Mouse (Mus musculus): ENCODE results near the gene Dazl. TPM values are rescaled to one million over a fixed set of nuclear protein-coding genes. Genes with fewer than 3 reads are reported as not detected.

Gene Dazl
- total and polyA plus RNA-seq, 2 experiments from 2014 or later = 0.31 to 0.48 TPM

DNA sequence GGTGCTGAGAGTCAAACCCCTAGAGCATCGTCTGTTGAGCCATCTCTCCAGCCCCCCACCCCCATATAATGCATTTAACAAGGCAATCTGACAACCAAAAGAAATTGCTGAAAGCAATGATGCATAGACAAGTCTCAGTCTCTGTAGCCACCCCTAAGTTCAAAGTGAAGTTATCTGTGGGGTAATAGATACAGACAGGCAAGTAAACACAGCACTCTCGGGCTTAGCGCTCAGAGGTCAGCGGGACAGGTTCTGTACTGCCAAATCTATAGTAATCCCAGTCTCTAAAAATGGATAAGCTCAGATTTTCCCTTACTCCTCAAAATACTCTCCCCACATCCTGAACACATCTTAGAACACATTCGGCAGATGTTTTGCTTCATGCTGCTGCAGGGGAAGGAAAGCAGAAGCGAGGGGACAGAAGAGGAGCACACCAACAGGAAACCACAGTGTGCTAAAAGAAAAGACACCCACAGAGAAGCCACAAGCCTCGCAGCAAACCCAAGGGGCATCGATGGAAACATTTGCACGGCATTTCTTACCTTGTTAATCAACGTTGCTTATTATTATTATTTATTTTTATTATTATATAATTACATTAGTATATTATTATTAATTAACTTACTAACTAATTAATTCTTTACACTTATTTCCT, 16.8 kb upstream of the Dazl start:
- Histone ChIP-seq H3K27ac (ENCODE audit: low read depth) (0 out of 2 replicates have a peak overlapping the region, but pooled peaks have one; percentile 11), H3K27me3 (ENCODE audit: control insufficient read depth, insufficient read depth, low read length) (no peaks in the 10 kb centered on the region), H3K36me3 (replicated peaks; ENCODE audit: control insufficient read depth, insufficient read depth, low read length) (no peaks in the 10 kb centered on the region), H3K4me1 (ENCODE audit: control insufficient read depth, insufficient read depth) (no peaks in the 10 kb centered on the region), H3K4me2 (ENCODE audit: low read depth, low read length) (no peak overlapping the region), H3K9ac (replicated peaks; ENCODE audit: low read depth, low read length) (no peak overlapping the region), H3K4me3 (ENCODE audit: low read depth, low read length) (no peak overlapping the region), H3K9me3 (replicated peaks; ENCODE audit: control insufficient read depth, low read length) (no peaks in the 10 kb centered on the region)
- no peak for TF ChIP-seq EP300 (IDR thresholded peaks at IDR 0.05; ENCODE audit: low read depth)
- TF ChIP-seq CTCF (IDR thresholded peaks at IDR 0.05; ENCODE audit: low read depth) = no peak
- DNase-seq (ENCODE audit: low spot score) = no peak
- WGBS = 59% methylated on average over 10 of the region's 10 CpGs
- ATAC-seq (ENCODE audit: insufficient read depth, low read depth) = no peak

DNA sequence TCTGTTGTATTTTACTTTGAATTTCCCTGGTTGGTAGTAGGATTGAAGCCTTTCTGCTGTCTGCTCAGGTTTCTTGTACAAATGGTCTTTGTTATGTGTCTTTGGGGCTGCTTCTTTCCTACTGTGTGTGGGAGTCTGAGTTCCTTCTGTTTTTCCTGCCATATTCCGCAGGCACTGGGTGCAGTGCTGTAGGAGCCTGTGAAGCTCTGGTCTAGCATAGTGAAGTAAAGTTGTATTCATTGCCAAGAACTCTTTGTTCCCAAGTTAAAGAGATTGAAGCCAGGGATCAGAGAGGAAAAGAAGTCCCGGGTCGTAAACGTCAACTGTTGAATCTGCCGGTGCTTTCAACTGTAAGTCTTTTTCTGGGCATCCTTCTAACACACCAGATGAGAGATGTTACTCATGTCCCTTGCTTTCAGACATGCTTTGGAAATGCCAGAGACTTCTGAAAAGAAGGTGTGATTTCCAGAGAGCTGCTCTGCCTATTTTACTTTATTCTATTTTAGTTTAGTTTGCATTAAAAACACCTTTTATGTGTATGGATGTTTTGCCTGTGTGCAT, 16.2 kb upstream of the Dazl start:
- Histone ChIP-seq H3K9me3 (replicated peaks; ENCODE audit: control insufficient read depth, low read length) (no peaks in the 10 kb centered on the region), H3K9ac (replicated peaks; ENCODE audit: low read depth, low read length) (no peak overlapping the region), H3K36me3 (replicated peaks; ENCODE audit: control insufficient read depth, insufficient read depth, low read length) (no peaks in the 10 kb centered on the region), H3K27me3 (ENCODE audit: control insufficient read depth, insufficient read depth, low read length) (no peaks in the 10 kb centered on the region), H3K27ac (ENCODE audit: low read depth) (no peak overlapping the region), H3K4me2 (ENCODE audit: low read depth, low read length) (no peak overlapping the region), H3K4me1 (ENCODE audit: control insufficient read depth, insufficient read depth) (no peaks in the 10 kb centered on the region), H3K4me3 (ENCODE audit: low read depth, low read length) (no peak overlapping the region)
- no peak for ATAC-seq (ENCODE audit: insufficient read depth, low read depth)
- no peak for DNase-seq (ENCODE audit: low spot score)
- TF ChIP-seq CTCF (IDR thresholded peaks at IDR 0.05; ENCODE audit: low read depth) (no peak), EP300 (IDR thresholded peaks at IDR 0.05; ENCODE audit: low read depth) (no peak)
- WGBS = 70% methylated on average over 5 of the region's 5 CpGs

DNA sequence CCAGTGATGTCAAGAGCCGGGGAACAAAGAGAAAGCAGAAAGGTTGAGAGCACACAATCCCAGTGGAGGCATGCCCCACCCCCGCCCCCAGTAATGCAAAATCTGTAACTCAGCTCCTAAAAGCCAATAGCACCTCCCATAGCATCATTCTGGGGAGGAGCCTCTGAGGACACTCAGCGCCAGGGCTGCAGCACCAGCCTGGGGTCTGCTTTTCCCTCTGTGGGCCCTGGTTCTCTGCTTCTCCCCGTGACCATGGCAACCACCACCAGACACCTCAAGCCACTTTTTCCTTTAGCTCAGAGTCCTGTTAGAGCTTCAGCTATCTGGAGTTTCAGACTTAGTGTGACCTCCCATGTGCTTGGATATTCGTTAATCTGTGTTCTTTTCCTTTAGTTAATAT, 15.4 kb upstream of the Dazl start:
- Histone ChIP-seq H3K36me3 (replicated peaks; ENCODE audit: control insufficient read depth, insufficient read depth, low read length) (no peaks in the 10 kb centered on the region), H3K27ac (ENCODE audit: low read depth) (no peak overlapping the region), H3K27me3 (ENCODE audit: control insufficient read depth, insufficient read depth, low read length) (no peaks in the 10 kb centered on the region), H3K4me3 (ENCODE audit: low read depth, low read length) (no peak overlapping the region), H3K9ac (replicated peaks; ENCODE audit: low read depth, low read length) (no peak overlapping the region), H3K4me2 (ENCODE audit: low read depth, low read length) (no peak overlapping the region), H3K4me1 (ENCODE audit: control insufficient read depth, insufficient read depth) (no peaks in the 10 kb centered on the region), H3K9me3 (replicated peaks; ENCODE audit: control insufficient read depth, low read length) (no peaks in the 10 kb centered on the region)
- ATAC-seq (ENCODE audit: insufficient read depth, low read depth) (no peak), DNase-seq (ENCODE audit: low spot score) (no peak)
- 60% methylated on average over 5 of the region's 5 CpGs for WGBS
- TF ChIP-seq CTCF (IDR thresholded peaks at IDR 0.05; ENCODE audit: low read depth) (no peak), EP300 (IDR thresholded peaks at IDR 0.05; ENCODE audit: low read depth) (no peak)

DNA sequence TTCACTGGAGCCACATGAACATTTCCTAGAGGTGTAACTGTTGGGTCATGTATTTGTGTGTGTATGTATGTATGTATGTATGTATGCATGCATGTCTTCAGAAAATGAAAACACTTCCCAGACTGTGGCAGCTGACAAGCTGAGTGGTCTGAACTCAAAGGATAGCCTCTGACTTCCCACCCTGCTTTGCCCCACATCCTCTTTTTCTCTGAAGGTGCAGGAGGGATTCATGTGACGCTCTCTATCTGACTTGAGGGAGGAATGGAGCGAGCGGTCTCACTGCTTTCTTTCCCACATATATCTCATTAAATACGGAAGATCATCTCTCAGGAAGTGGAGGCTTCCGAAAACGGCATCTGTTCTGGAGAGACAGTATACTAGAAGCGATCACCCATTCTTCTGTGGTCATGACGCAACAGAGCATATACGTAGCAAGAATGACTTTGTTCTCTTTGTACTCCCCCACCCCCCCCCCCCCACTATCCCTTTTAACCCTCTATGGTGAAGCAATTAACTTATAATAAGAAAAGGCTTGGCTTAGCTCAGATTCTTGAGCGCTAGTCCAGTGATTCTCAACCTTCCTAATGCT, 14.7 kb upstream of the Dazl start:
- DNase-seq (ENCODE audit: low spot score) (no peak), ATAC-seq (ENCODE audit: insufficient read depth, low read depth) (no peak)
- Histone ChIP-seq H3K9ac (replicated peaks; ENCODE audit: low read depth, low read length) (no peak overlapping the region), H3K36me3 (replicated peaks; ENCODE audit: control insufficient read depth, insufficient read depth, low read length) (no peaks in the 10 kb centered on the region), H3K4me2 (ENCODE audit: low read depth, low read length) (no peak overlapping the region), H3K9me3 (replicated peaks; ENCODE audit: control insufficient read depth, low read length) (no peaks in the 10 kb centered on the region), H3K27ac (ENCODE audit: low read depth) (no peak overlapping the region), H3K4me3 (ENCODE audit: low read depth, low read length) (no peak overlapping the region), H3K27me3 (ENCODE audit: control insufficient read depth, insufficient read depth, low read length) (no peaks in the 10 kb centered on the region), H3K4me1 (ENCODE audit: control insufficient read depth, insufficient read depth) (no peaks in the 10 kb centered on the region)
- TF ChIP-seq EP300 (IDR thresholded peaks at IDR 0.05; ENCODE audit: low read depth) (no peak), CTCF (IDR thresholded peaks at IDR 0.05; ENCODE audit: low read depth) (no peak)
- 87% methylated on average over 10 of the region's 10 CpGs for WGBS

DNA sequence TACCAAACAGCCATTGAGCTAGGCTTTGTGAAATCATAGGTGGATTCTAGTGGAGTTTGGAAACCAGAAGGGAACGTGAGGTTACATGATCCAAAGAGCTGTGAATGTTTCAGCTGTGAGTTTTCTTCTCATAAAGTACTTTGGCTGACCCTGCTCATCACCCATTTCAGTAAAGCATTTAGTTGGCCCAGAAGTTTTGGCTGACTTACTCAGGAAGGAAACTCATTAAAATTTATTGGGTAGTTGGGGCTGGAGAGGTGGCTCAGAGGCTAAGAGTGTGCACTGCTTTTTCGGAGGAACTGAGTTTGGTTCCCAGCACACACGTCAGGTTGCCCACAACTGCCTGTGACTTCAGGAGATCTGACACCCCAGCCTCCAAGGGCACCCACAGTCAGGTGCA, 9.4 kb upstream of the Dazl start:
- Histone ChIP-seq H3K9me3 (replicated peaks; ENCODE audit: control insufficient read depth, low read length) (no peaks in the 10 kb centered on the region), H3K36me3 (replicated peaks; ENCODE audit: control insufficient read depth, insufficient read depth, low read length) (no peaks in the 10 kb centered on the region), H3K27ac (ENCODE audit: low read depth) (no peak overlapping the region), H3K4me1 (ENCODE audit: control insufficient read depth, insufficient read depth) (no peaks in the 10 kb centered on the region), H3K27me3 (ENCODE audit: control insufficient read depth, insufficient read depth, low read length) (no peaks in the 10 kb centered on the region), H3K4me2 (ENCODE audit: low read depth, low read length) (no peak overlapping the region), H3K4me3 (ENCODE audit: low read depth, low read length) (no peak overlapping the region), H3K9ac (replicated peaks; ENCODE audit: low read depth, low read length) (no peak overlapping the region)
- ATAC-seq (ENCODE audit: insufficient read depth, low read depth) (no peak), DNase-seq (ENCODE audit: low spot score) (no peak)
- 66% methylated on average over 3 of the region's 3 CpGs for WGBS
- no peak for TF ChIP-seq EP300 (IDR thresholded peaks at IDR 0.05; ENCODE audit: low read depth)
- no peak for TF ChIP-seq CTCF (IDR thresholded peaks at IDR 0.05; ENCODE audit: low read depth)

Measured in heart, postnatal 0 days (tissue).